Mouse (Mus musculus) spleen, embryonic (tissue): ENCODE measurements at regions not wholly inside any gene's neighbourhood (a gene's known extent, or its start where the extent isn't known, plus 50 kb on each side); places are given as distances from the start of the nearest gene placed in this dataset.

Experiments
- CTCF ChIA-PET: fragments of 350-600 bp; sonication (Branson Sonifier 250); formaldehyde crosslinking; loops from one replicate; lab custom pipeline; 2022; lab: Charles Lee

DNA sequence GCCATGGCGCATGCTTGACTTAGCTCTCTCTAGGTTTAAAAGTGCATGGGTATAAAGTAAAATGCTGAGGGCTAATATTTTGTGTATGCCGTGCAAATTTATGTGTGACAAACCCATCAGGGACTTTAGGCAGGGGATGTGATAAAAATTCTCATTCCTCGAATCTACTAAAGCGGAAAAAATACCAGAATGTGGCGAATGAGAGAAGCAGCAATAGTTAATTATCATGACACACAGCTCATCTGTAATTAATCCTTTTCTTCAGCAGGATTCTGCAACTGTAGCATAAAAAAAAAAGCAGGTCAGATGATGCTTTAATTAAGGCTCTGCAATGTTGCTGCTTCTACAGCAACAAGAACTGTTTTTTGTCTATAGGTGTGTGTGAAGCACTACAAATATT, 286.6 kb upstream of the Prkd1 start:
- CTCF ChIA-PET, result no interaction called here

DNA sequence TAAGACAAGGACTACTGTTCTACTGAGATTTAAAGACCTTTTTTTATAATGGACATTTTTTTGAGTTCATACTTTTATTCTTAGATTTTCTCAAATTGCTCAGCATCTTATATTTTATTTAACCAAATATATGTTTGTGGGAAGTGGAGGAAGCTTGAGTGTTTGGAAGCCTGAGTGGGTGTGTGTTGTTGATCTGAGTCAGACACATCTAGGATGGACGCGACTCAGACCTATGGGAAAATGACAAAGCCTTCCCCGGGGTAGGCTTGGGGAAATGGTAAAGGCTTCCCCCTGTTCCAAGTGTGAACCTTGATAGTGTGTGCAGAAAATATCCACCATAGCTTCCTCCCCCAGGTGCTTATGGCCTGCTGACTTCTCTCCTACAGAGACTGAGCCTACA, 283.6 kb upstream of the Prkd1 start:
- CTCF ChIA-PET, result no interaction called here

- CTCF ChIA-PET, result no interaction called here
Observed at GRCm38 (mm10) chr12:50929641-50930040, 280.7 kb upstream of the Prkd1 start.

- CTCF ChIA-PET, result no interaction called here
Observed at GRCm38 (mm10) chr12:50926234-50926633, 277.3 kb upstream of the Prkd1 start.

DNA sequence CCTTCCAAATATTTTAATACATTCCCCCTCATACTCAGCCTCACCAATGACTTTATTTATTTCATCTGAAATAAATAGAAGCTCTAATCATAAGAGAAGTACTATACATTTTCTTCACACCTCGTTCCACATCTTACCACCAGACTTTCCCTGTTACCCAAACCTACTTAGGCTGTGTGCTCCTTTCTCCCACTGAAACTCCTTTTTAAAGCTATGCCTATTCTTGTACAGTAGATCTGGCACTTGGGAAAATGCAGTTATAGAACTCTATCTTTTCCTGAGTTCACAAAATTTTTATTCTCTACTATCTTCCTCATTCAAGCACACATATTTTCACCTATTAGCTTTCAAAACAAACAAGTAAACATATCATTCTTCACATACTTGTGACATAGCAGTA, 272.8 kb upstream of the Prkd1 start:
- CTCF ChIA-PET, result no interaction called here

GRCm38 (mm10) chr12:50899609-50900447, 250.9 kb upstream of the Prkd1 start:
- CTCF ChIA-PET, result no interaction called here

GRCm38 (mm10) chr12:50897606-50898166, 248.8 kb upstream of the Prkd1 start:
- CTCF ChIA-PET, result no interaction called here

DNA sequence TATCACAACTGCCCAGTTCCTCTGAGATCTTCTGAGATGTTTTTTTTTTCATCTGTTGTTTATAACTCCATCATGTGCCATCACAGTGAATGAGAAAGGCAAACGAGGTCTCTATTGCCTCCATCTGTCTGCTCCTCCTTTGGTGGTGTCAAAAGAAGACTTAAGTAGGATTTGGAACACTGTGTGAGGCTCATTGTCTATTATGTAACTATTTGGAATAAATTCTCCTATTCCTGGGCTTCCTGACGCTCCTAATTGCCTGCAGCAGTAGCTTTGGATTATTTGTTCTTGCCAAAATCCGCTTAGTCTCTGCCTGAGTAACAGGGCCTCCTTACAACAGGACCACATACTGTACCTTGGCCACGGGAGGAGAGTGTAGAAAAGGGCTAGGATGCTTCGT, 244.7 kb upstream of the Prkd1 start:
- CTCF ChIA-PET, result no interaction called here

DNA sequence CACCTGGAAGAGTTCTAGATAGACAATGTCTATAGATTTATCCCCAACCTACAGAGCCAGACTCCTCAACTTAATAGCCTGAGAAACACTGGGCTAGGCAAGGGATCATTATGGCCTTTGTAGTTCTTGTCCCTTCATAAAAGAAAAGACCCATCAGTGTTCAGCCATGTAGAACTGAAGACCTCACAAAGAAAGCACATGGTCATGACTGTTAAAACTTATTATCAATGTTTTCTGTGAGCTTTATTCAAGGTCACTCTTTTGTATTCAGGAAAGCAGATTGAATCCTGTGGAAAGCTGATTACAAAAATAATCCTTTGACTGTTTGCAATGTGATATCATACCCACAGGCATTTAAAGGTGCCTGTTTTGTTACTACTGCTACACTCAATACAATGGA, 226.9 kb upstream of the Prkd1 start:
- CTCF ChIA-PET, result no interaction called here

DNA sequence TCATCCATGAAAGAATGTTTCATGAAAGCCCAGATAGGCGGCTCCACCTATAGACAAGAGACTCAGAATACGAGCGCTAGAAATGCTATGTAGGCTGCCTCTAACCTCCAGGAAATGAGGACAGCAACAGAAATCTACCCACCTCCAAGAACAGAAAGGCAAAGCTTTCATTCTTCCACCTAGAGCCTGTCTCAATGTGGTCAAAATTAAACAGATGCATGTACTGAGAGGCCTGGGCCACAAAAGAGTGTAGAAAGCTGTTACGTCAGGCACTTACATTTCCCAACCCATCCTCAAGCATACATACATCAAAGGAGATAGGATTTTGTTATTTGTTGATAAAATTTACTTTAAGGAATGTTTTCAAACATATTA, 225.1 kb upstream of the Prkd1 start:
- CTCF ChIA-PET, result no interaction called here

GRCm38 (mm10) chr12:50873390-50874023, 224.6 kb upstream of the Prkd1 start:
- CTCF ChIA-PET, result no interaction called here

- CTCF ChIA-PET, result no interaction called here
Observed at GRCm38 (mm10) chr12:50851644-50852043, 202.7 kb upstream of the Prkd1 start.

- CTCF ChIA-PET, result interaction anchor here (0.6 kb wide), 1 partner anchor 10 kb away, joined by 3 read pairs; no protein-coding TSS in a partner anchor
Observed at GRCm38 (mm10) chr12:50847976-50848375, 199.1 kb upstream of the Prkd1 start.

- CTCF ChIA-PET, result no interaction called here
Observed at GRCm38 (mm10) chr12:50842744-50843143, 193.8 kb upstream of the Prkd1 start.

DNA sequence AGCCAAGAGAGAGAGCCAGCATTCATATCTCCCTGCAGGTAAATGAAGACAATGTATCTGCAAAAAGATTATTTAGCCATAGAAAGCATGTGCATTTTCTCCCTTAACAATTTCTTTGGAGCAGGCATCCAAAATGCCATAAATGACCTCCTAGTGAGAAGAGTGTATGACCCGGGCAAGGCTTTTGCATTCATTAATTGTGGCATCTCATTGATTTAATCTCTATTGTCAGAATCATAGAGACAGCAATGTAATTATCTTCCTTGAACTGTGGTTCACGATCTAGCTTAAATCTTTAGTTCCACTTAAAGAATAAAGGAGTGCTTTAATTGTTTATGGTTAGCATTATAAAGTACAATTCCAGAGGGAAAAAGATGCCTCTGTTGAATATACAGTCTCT, 190.5 kb upstream of the Prkd1 start:
- CTCF ChIA-PET, result no interaction called here

- CTCF ChIA-PET, result no interaction called here
Observed at GRCm38 (mm10) chr12:50808731-50809281, 159.9 kb upstream of the Prkd1 start.

- CTCF ChIA-PET, result no interaction called here
Observed at GRCm38 (mm10) chr12:50804391-50804790, 155.5 kb upstream of the Prkd1 start.

DNA sequence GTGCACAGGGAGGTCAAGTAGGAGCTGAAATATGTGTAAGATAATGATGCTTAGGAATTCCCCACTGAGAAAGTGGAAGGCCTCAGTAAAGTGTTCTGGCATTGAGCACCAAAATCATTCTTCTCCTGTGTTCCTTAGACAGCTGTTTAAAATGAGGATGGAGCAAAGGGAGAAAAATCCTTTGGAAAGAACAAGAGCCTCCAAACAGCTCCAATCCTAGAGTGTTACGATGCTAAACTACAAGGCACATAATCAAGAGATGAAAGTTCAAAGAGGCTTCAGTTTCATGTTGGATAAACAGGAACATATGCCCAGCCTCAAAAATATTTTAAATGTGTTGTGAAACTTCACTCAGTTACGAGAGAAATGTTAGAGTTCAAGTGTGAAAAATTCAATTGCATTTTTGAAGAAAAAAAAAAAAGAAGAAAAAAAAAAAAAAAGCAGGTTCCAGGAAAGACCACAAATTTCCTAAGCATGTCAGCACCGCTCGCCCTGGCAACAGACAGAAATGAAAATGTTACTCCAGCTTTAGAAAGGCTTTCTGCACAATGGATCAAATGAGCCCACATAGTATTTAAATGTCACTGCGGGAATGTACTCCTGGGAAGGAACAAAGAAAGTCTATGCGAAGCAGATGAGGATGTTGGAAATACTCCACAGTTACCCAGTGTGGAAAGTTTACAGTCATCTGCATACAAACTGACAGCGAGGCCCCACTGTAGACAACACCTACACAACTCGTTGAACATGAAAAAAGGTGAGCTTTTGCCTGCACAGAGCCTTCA, 116.5 kb upstream of the Prkd1 start:
- CTCF ChIA-PET, result no interaction called here

DNA sequence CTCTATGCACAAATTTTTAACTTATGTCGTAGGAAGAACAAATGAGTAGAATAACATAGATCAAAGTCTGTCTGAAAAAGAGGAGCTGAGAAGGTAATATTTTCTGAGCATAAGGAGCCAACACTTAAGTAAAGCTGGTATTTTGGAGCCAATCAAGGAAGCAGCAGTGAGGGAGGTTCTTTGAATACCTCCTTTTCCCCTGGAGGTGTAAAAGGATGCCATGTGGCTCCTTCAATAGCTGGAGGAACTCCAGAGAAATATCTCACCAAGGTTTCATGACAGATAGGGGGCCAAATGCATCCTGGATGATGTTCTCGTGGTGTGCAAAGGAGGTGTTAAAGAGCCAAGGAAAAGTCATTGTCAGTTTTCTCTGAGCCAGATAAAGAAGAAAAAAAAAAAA, 115.6 kb upstream of the Prkd1 start:
- CTCF ChIA-PET, result no interaction called here

DNA sequence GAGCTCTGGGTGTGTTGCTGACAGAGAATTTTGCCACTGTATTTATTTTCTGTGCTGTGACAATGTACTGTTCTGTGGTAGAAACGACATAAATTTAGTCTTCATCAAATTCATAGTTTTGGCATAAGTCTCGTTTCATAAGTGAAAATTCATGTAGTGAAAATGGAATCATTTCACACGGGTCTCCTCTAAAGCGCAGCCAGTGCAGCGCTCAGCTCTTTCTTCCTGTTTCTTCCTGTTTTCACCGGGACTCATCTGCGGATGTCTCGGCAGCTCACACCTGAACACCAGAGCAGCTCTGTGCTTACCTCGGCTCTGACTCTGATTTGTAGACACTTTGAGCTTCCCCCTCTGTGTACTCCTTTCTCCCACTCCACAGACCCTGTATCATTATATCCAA, 85.2 kb upstream of the Prkd1 start:
- CTCF ChIA-PET, result no interaction called here

DNA sequence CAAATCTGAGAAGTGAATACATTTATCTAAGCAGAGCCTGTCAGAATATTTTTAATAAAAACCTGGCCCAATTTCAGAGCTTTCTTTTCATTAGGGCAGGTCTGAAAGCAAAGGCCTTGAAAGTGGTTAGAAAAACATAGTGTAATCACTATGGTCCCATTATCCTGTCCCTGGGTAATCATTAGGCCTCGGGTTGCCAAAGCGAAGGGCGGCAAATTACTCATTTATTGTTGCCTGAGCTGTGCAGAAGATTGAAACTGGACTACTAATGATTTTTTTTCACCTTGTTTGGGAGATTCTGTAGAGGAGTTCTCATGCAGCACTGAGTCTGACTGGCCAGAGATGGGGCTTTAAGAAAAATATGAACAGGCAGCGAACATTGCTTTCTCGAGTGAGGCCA, 63.7 kb upstream of the Prkd1 start:
- CTCF ChIA-PET, result no interaction called here
